Mouse (Mus musculus) T-cell, adult 2 months (primary cell): Measurements from ENCODE around the gene Rpl23.

Experiments used
- DNase-seq: peaks from one replicate; pipeline ENCODE4 v3.0.0; 2022; ENCODE audit warnings: low spot score

Gene Rpl23

GRCm38 (mm10) chr11:97813746-97814515 lies 31.7 kb upstream of the Rpl23 start:
- no peak for DNase-seq

GRCm38 (mm10) chr11:97813085-97813484 lies 30.8 kb upstream of the Rpl23 start:
- DNase-seq = no peak

- no peak for DNase-seq
These were observed 30.3 kb upstream of the Rpl23 start for GRCm38 (mm10) chr11:97812491-97812921.

GRCm38 (mm10) chr11:97811569-97812362 lies 29.5 kb upstream of the Rpl23 start:
- DNase-seq = no peak

GRCm38 (mm10) chr11:97810970-97811369 lies 28.7 kb upstream of the Rpl23 start:
- no peak for DNase-seq

GRCm38 (mm10) chr11:97810356-97810755 lies 28.1 kb upstream of the Rpl23 start:
- peak; percentile 83 for DNase-seq

GRCm38 (mm10) chr11:97809235-97810121 lies 27.2 kb upstream of the Rpl23 start:
- no peak for DNase-seq

- no peak for DNase-seq
These were observed 26.5 kb upstream of the Rpl23 start for GRCm38 (mm10) chr11:97808621-97809234.

GRCm38 (mm10) chr11:97808093-97808492 lies 25.9 kb upstream of the Rpl23 start:
- peak; percentile 66 for DNase-seq

- no peak for DNase-seq
These were observed 25.4 kb upstream of the Rpl23 start for GRCm38 (mm10) chr11:97807626-97808025.

GRCm38 (mm10) chr11:97806613-97806964 lies 24.4 kb upstream of the Rpl23 start:
- no peak for DNase-seq

- DNase-seq = no peak
These were observed 23.7 kb upstream of the Rpl23 start for GRCm38 (mm10) chr11:97805662-97806612.

GRCm38 (mm10) chr11:97804841-97805661 lies 22.8 kb upstream of the Rpl23 start:
- DNase-seq = no peak

- no peak for DNase-seq
These were observed 21.6 kb upstream of the Rpl23 start for GRCm38 (mm10) chr11:97803847-97804246.

- no peak for DNase-seq
These were observed 20.3 kb upstream of the Rpl23 start for GRCm38 (mm10) chr11:97802495-97802894.

GRCm38 (mm10) chr11:97802194-97802470 lies 19.9 kb upstream of the Rpl23 start:
- DNase-seq = no peak

- no peak for DNase-seq
These were observed 19.4 kb upstream of the Rpl23 start for GRCm38 (mm10) chr11:97801409-97802193.

GRCm38 (mm10) chr11:97800691-97801408 lies 18.6 kb upstream of the Rpl23 start:
- no peak for DNase-seq
